Mouse (Mus musculus) adrenal gland, postnatal 25 days (tissue): ENCODE data around the gene Gnl3. TPM values are rescaled to one million over a fixed set of nuclear protein-coding genes. Genes with fewer than 3 reads are reported as not detected.

Experiments used
- total RNA-seq: library from RNA; stranded (reverse); gene quantifications from 2 replicates; pipeline ENCODE4 v1.2.3, GENCODE M21; 2021

Gene Gnl3
- total RNA-seq, 1 experiment from 2014 or later, result 60.8 TPM

Other genes with a start within 250 kb of the Gnl3 start
- 15.4 and 27.1 TPM in 2 replicates for gene Tmem110, start 193.6 kb downstream of the Gnl3 start, total RNA-seq
- 2.5 and 3.3 TPM in 2 replicates for gene Mustn1, start 140.0 kb downstream of the Gnl3 start, total RNA-seq
- gene Itih4, start 132.7 kb downstream of the Gnl3 start, total RNA-seq, result 0.46 and 17.5 TPM in 2 replicates
- gene Itih3, start 95.4 kb downstream of the Gnl3 start, total RNA-seq, result 0.30 and 5.2 TPM in 2 replicates
- 7.6 TPM in 1 of 2 replicates, not detected in the other for gene Itih1, start 75.9 kb downstream of the Gnl3 start, total RNA-seq
- 14.3 and 14.8 TPM in 2 replicates for gene Nek4, start 67.8 kb downstream of the Gnl3 start, total RNA-seq
- gene Glt8d1, start 17.8 kb downstream of the Gnl3 start, total RNA-seq, result 42.0 and 56.9 TPM in 2 replicates
- 250 and 265 TPM in 2 replicates for gene Spcs1, start 17.5 kb downstream of the Gnl3 start, total RNA-seq
- gene Pbrm1, start within 50 bp of the Gnl3 start, total RNA-seq, result 49.9 and 66.0 TPM in 2 replicates
- 67.9 and 77.7 TPM in 2 replicates for gene Smim4, start 109.8 kb upstream of the Gnl3 start, total RNA-seq
- gene Nt5dc2, start 111.9 kb upstream of the Gnl3 start, total RNA-seq, result 33.5 and 39.5 TPM in 2 replicates
- 62.2 and 79.5 TPM in 2 replicates for gene Stab1, start 149.5 kb upstream of the Gnl3 start, total RNA-seq
- gene Tnnc1, start 189.2 kb upstream of the Gnl3 start, total RNA-seq, result 1.9 TPM in 1 of 2 replicates, not detected in the other
- gene Nisch, start 197.8 kb upstream of the Gnl3 start, total RNA-seq, result 393 and 398 TPM in 2 replicates
- 6.3 and 7.5 TPM in 2 replicates for gene Sema3g, start 198.7 kb upstream of the Gnl3 start, total RNA-seq
- gene Phf7, start 232.2 kb upstream of the Gnl3 start, total RNA-seq, result 7.6 and 11.0 TPM in 2 replicates
- gene Bap1, start 232.3 kb upstream of the Gnl3 start, total RNA-seq, result 62.6 and 65.9 TPM in 2 replicates